ENCODE assay signal across 10 mouse cellular contexts in genomic region chr17:27151411-27151810, GRCm38 (mm10). TPM values are rescaled to one million over a fixed set of nuclear protein-coding genes. Genes with fewer than 3 reads are reported as not detected.
A peak's percentile ranks its signal among the peaks of the same experiment; 100 is the strongest.
DNase-seq lines count a peak whose midpoint lies in the region; ATAC-seq and TF ChIP-seq lines count a peak whose summit lies in the region.
"Had no signal": no experiment of that assay in that cellular context is flagged by ENCODE, and none has a peak within 500 bp of the region (broad histone marks: within the 10 kb centered on the region; RNA-seq: fewer than 3 reads in every experiment).

No protein-coding gene starts in this region.

- H3K36me3 ChIP-seq in hindbrain, embryonic 10.5 days, result no peaks in the 10 kb centered on the region
- H3K36me3 ChIP-seq in hindbrain, embryonic 13.5 days, result no peaks in the 10 kb centered on the region
- peaks cover 0 to 15% of the 10 kb centered on the region in 2 experiments; a peak in 2 of 4 replicates for H3K36me3 ChIP-seq in MEL (ENCODE audit: control insufficient read depth in 1 of 2, insufficient read depth in 2 of 2, low read length in 2 of 2)
- H3K36me3 ChIP-seq in hindbrain, embryonic 16.5 days (ENCODE audit: control insufficient read depth, insufficient read depth, low read length), result no peaks in the 10 kb centered on the region
- H3K36me3 ChIP-seq: limb, embryonic 13.5 days had no signal

- no peaks in the 10 kb centered on the region for H3K9me3 ChIP-seq in hindbrain, embryonic 10.5 days
- no peaks in the 10 kb centered on the region for H3K9me3 ChIP-seq in hindbrain, embryonic 13.5 days
- H3K9me3 ChIP-seq in MEL (replicated peaks; ENCODE audit: insufficient read depth, low read length), result no peaks in the 10 kb centered on the region
- H3K9me3 ChIP-seq in hindbrain, embryonic 16.5 days (ENCODE audit: control insufficient read depth, low read length), result no peaks in the 10 kb centered on the region
- H3K9me3 ChIP-seq: limb, embryonic 13.5 days had no signal

- no peak for ATAC-seq in hindbrain, embryonic 13.5 days (ENCODE audit: low FRiP score)
- peak; percentile 59; the same call in 1 of the 2 replicates for ATAC-seq in megakaryocyte, adult 5-6 weeks (ENCODE audit: poor library complexity, severe bottlenecking)
- ATAC-seq in hindbrain, embryonic 16.5 days, result no peak
- no peak for ATAC-seq in activated CD4-positive, CD25-positive, alpha-beta regulatory T cell, adult 4 months

- H3K79me2 ChIP-seq in MEL (ENCODE audit: control insufficient read depth, insufficient read depth, low read length, poor library complexity), result no peaks in the 10 kb centered on the region

- no peak overlapping the region for H3K4me3 ChIP-seq in hindbrain, embryonic 10.5 days
- H3K4me3 ChIP-seq in hindbrain, embryonic 13.5 days, result no peak overlapping the region
- no peak overlapping the region for H3K4me3 ChIP-seq in MEL (ENCODE audit: control insufficient read depth in 1 of 2, insufficient read depth in 1 of 2, low read depth in 2 of 2, low read length in 2 of 2)
- H3K4me3 ChIP-seq in hindbrain, embryonic 16.5 days (ENCODE audit: low read length), result no peak overlapping the region
- H3K4me3 ChIP-seq: limb, embryonic 13.5 days had no signal

- no peaks in the 10 kb centered on the region for H3K27me3 ChIP-seq in hindbrain, embryonic 10.5 days (ENCODE audit: insufficient read depth, poor library complexity, severe bottlenecking)
- H3K27me3 ChIP-seq in hindbrain, embryonic 13.5 days, result peaks cover 7% of the 10 kb centered on the region; the same call in 1 of the 2 replicates
- no peaks in the 10 kb centered on the region for H3K27me3 ChIP-seq in MEL (ENCODE audit: control insufficient read depth in 1 of 2, insufficient read depth in 2 of 2, low read length in 2 of 2)
- H3K27me3 ChIP-seq in hindbrain, embryonic 16.5 days (replicated peaks; ENCODE audit: control insufficient read depth, insufficient read depth, low read length), result no peaks in the 10 kb centered on the region
- H3K27me3 ChIP-seq: limb, embryonic 13.5 days had no signal

- 0 out of 2 replicates have a peak overlapping the region, but pooled peaks have one; percentile 45 for H3K27ac ChIP-seq in hindbrain, embryonic 10.5 days
- H3K27ac ChIP-seq in hindbrain, embryonic 13.5 days, result no peak overlapping the region
- no peak overlapping the region for H3K27ac ChIP-seq in MEL (ENCODE audit: control insufficient read depth, low read depth, low read length)
- H3K27ac ChIP-seq in hindbrain, embryonic 16.5 days (ENCODE audit: low read depth, low read length), result no peak overlapping the region
- H3K27ac ChIP-seq: limb, embryonic 13.5 days had no signal

- no peak for TF ChIP-seq EP300 in MEL (IDR thresholded peaks at IDR 0.05; ENCODE audit: low read depth in 1 of 2, low read length in 2 of 2)

- H3K4me1 ChIP-seq in hindbrain, embryonic 10.5 days (replicated peaks), result peaks cover 68% of the 10 kb centered on the region
- peaks cover 63% of the 10 kb centered on the region for H3K4me1 ChIP-seq in hindbrain, embryonic 13.5 days (replicated peaks)
- peaks cover 7 to 20% of the 10 kb centered on the region in 2 experiments; a peak in 3 of 4 replicates for H3K4me1 ChIP-seq in MEL (ENCODE audit: control insufficient read depth in 1 of 2, insufficient read depth in 2 of 2, low read length in 2 of 2)
- H3K4me1 ChIP-seq in hindbrain, embryonic 16.5 days (ENCODE audit: control insufficient read depth, insufficient read depth, low read depth, low read length), result peaks cover 24% of the 10 kb centered on the region

- no peak for DNase-seq in hindbrain, embryonic 10.5 days (ENCODE audit: low spot score)
- peak; percentile 35 for DNase-seq in A20 (ENCODE audit: low read depth, low spot score)
- peak; percentile 60 for DNase-seq in MEL (ENCODE audit: low read depth, low spot score)
- DNase-seq in urinary bladder, postnatal 36 days (ENCODE audit: low spot score in 2 of 2), result no peak
- DNase-seq: gastrocnemius, postnatal 36 days had no signal

- peak; percentile 71 to 83 (median 77) for TF ChIP-seq CTCF in MEL (IDR thresholded peaks at IDR 0.05 in 2 of 3, conservative IDR thresholded peaks at IDR 0.05 in 1 of 3; ENCODE audit: control insufficient read depth in 1 of 3, insufficient read depth in 1 of 3, low read depth in 2 of 3, low read length in 3 of 3, poor library complexity in 1 of 3, severe bottlenecking in 1 of 3)

- no peak for TF ChIP-seq POLR2A in MEL (IDR thresholded peaks at IDR 0.05; ENCODE audit: control insufficient read depth in 1 of 2, insufficient read depth in 1 of 2, low read depth in 1 of 2, low read length in 2 of 2, poor library complexity in 1 of 2)

- H3K9ac ChIP-seq in hindbrain, embryonic 13.5 days, result no peak overlapping the region
- no peak overlapping the region for H3K9ac ChIP-seq in MEL (ENCODE audit: control insufficient read depth, low read depth, low read length, poor library complexity, severe bottlenecking)
- H3K9ac ChIP-seq in hindbrain, embryonic 16.5 days (ENCODE audit: low read depth, low read length), result no peak overlapping the region

- TF ChIP-seq RAD21 in MEL (IDR thresholded peaks at IDR 0.05; ENCODE audit: low read depth, low read length), result peak; percentile 36

- no peak overlapping the region for H3K4me2 ChIP-seq in hindbrain, embryonic 13.5 days
- no peak overlapping the region for H3K4me2 ChIP-seq in hindbrain, embryonic 16.5 days (ENCODE audit: low read length)
- H3K4me2 ChIP-seq: limb, embryonic 13.5 days had no signal

- 73% methylated on average over 8 of the region's 8 CpGs for WGBS in hindbrain, embryonic 10.5 days
- WGBS in hindbrain, embryonic 13.5 days, result 69% methylated on average over 8 of the region's 8 CpGs
- WGBS in hindbrain, embryonic 16.5 days, result 64% methylated on average over 8 of the region's 8 CpGs

TF ChIP-seq in MEL, 35 proteins besides CTCF, POLR2A, EP300 and RAD21:
- TF ChIP-seq SMC3 (IDR thresholded peaks at IDR 0.05; ENCODE audit: low read depth, low read length) (peak; percentile 60), MXI1 (IDR thresholded peaks at IDR 0.05; ENCODE audit: low read depth, low read length) (no peak), ZC3H11A (IDR thresholded peaks at IDR 0.05; ENCODE audit: low read depth, low read length) (peak; percentile 43)

RNA-seq across cellular contexts. Expression of gene Ip6k3, which starts 16.2 kb away (rescaled TPM):
- 0.06 and 0.31 TPM in 2 replicates for polyA plus RNA-seq in hindbrain, embryonic 10.5 days (2016; fragmentation: Nextera tagmentation; extraction: Ambion mirVana)
- 0.45 and 0.58 TPM in 2 replicates for polyA plus RNA-seq in hindbrain, embryonic 13.5 days (2015; fragmentation: Nextera tagmentation; extraction: Ambion mirVana)
- total RNA-seq in MEL (2012; rRNA removed), result not detected in 2 replicates
- polyA plus RNA-seq in MEL (2012; ENCODE audit: insufficient read depth in 1 of 2, insufficient read length in 2 of 2, low read depth in 1 of 2, low replicate concordance in 2 of 2, missing spikeins in 1 of 2), result not detected
- total RNA-seq in megakaryocyte, adult 5-6 weeks (2015), result 0.91 and 1.6 TPM in 2 replicates
- 0.77 and 1.3 TPM in 2 replicates for total RNA-seq in megakaryocyte, adult 5-6 weeks (2017)
- polyA plus RNA-seq in hindbrain, embryonic 16.5 days (2015; fragmentation: Nextera tagmentation; extraction: Ambion mirVana), result 0.27 and 0.31 TPM in 2 replicates
- polyA plus RNA-seq in activated CD4-positive, CD25-positive, alpha-beta regulatory T cell, adult 4 months (2017; shearing (Covaris generic)), result not detected

RNA-seq across cellular contexts. Expression of gene Uqcc2, which starts 17.7 kb away (rescaled TPM):
- polyA plus RNA-seq in hindbrain, embryonic 10.5 days (2016; fragmentation: Nextera tagmentation; extraction: Ambion mirVana), result 395 and 442 TPM in 2 replicates
- 335 and 349 TPM in 2 replicates for polyA plus RNA-seq in hindbrain, embryonic 13.5 days (2015; fragmentation: Nextera tagmentation; extraction: Ambion mirVana)
- total RNA-seq in MEL (2012; rRNA removed), result 270 and 329 TPM in 2 replicates
- 100 to 1,000 TPM in 1 of 2 experiments, not detected in 1; 176 TPM for polyA plus RNA-seq in MEL (2012; ENCODE audit: insufficient read depth in 1 of 2, insufficient read length in 2 of 2, low read depth in 1 of 2, low replicate concordance in 2 of 2, missing spikeins in 1 of 2)
- total RNA-seq in megakaryocyte, adult 5-6 weeks (2015), result 92.0 and 94.4 TPM in 2 replicates
- total RNA-seq in megakaryocyte, adult 5-6 weeks (2017), result 88.7 and 110 TPM in 2 replicates
- polyA plus RNA-seq in hindbrain, embryonic 16.5 days (2015; fragmentation: Nextera tagmentation; extraction: Ambion mirVana), result 343 and 396 TPM in 2 replicates
- 100 to 1,000 TPM; 133 to 145 TPM for polyA plus RNA-seq in activated CD4-positive, CD25-positive, alpha-beta regulatory T cell, adult 4 months (2017; shearing (Covaris generic))

RNA-seq across cellular contexts. Expression of gene Lemd2, which starts 52.9 kb away (rescaled TPM):
- polyA plus RNA-seq in hindbrain, embryonic 10.5 days (2016; fragmentation: Nextera tagmentation; extraction: Ambion mirVana), result 19.0 and 30.0 TPM in 2 replicates
- polyA plus RNA-seq in hindbrain, embryonic 13.5 days (2015; fragmentation: Nextera tagmentation; extraction: Ambion mirVana), result 19.0 and 19.9 TPM in 2 replicates
- 35.5 and 46.8 TPM in 2 replicates for total RNA-seq in MEL (2012; rRNA removed)
- polyA plus RNA-seq in MEL (2012; ENCODE audit: insufficient read depth in 1 of 2, insufficient read length in 2 of 2, low read depth in 1 of 2, low replicate concordance in 2 of 2, missing spikeins in 1 of 2), result 10 to 100 TPM in 1 of 2 experiments, not detected in 1; 59.7 TPM
- total RNA-seq in megakaryocyte, adult 5-6 weeks (2015), result 16.2 and 19.9 TPM in 2 replicates
- total RNA-seq in megakaryocyte, adult 5-6 weeks (2017), result 18.2 and 29.8 TPM in 2 replicates
- polyA plus RNA-seq in hindbrain, embryonic 16.5 days (2015; fragmentation: Nextera tagmentation; extraction: Ambion mirVana), result 11.1 and 17.7 TPM in 2 replicates
- 1 to 10 TPM; 5.7 to 9.7 TPM for polyA plus RNA-seq in activated CD4-positive, CD25-positive, alpha-beta regulatory T cell, adult 4 months (2017; shearing (Covaris generic))

Comparison
In these comparisons a context has a peak if more than half of its experiments do, and no peak if none do; other contexts are left out.
1. DNase-seq: peak in A20 (single experiment) and MEL (single experiment); none in hindbrain, embryonic 10.5 days (single experiment) and urinary bladder, postnatal 36 days (0 of 2).